Mouse (Mus musculus) spleen, adult 2 months (tissue): ENCODE data around the gene Pcbp3.

Experiments used
- CTCF ChIP-seq: fragments of 200-500 bp; IDR thresholded peaks from 2 replicates; pipeline ENCODE4 v1.5.1; 2011; ENCODE audit warnings: mild to moderate bottlenecking, inconsistent platforms; ENCODE audit not compliant: insufficient read depth, insufficient read length, insufficient replicate concordance; ENCODE audit errors: extremely low read depth
- POLR2A ChIP-seq: fragments of 200-500 bp; IDR thresholded peaks from 2 replicates; pipeline ENCODE4 v1.6.1; 2011; ENCODE audit warnings: low read depth, low read length, inconsistent platforms

- TF ChIP-seq CTCF (no peak), POLR2A (no peak)
Measured at GRCm38 (mm10) chr10:76831915-76832314, 129.8 kb downstream of the Pcbp3 start.
